Mouse (Mus musculus) layer of hippocampus, postnatal 36 days (tissue): ENCODE results near the gene Gckr. TPM values are rescaled to one million over a fixed set of nuclear protein-coding genes. Genes with fewer than 3 reads are reported as not detected.

Experiments used
- DNase-seq, 2 experiments: peaks; one replicate each; pipeline ENCODE4 v3.0.0; 2022
- total RNA-seq, 2 experiments: library from RNA; stranded (reverse); gene quantifications; 2 replicates each; pipeline ENCODE4 v1.2.3; 2021

Gckr gene
- under 1 TPM in 1 of 2 experiments, not detected in 1; 0.10 TPM for total RNA-seq

DNA sequence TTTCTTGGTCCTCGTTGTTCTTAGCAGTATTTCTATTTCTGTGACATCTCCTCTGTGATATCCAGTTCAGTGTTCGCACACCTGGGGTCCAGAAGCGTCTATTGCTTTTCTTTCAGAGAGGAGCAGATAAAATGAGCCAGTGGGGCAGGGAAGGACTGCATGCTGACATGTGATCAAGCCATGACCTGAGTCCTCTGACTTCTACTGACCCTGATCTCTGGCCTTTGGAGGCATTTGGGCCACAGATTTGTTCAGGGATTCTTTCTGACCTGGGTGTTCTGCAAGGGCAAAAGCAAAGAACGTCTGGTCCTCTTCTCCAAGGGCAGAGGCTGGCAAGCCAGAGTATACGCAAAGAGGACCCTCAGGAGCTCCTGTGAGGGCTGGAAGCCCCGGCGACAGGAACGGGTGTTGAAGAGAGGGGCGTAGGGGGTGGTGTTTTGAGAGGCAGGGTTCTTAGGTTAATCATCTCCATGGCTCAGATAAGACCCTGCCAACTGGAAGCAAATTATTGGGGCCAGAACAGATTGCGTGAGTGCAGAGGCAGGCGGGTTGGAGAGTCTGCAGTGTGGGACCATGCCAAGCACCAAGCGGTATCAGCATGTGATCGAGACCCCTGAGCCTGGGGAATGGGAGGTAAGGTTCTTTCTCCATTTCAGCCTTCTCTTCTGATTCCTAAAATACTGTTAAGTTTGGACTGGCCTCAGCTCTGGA, at the start of gene Gckr:
TSS of gene Gckr (plus strand) at position 397 of the 711 bp plus-strand sequence.
- DNase-seq, result no peak

DNA sequence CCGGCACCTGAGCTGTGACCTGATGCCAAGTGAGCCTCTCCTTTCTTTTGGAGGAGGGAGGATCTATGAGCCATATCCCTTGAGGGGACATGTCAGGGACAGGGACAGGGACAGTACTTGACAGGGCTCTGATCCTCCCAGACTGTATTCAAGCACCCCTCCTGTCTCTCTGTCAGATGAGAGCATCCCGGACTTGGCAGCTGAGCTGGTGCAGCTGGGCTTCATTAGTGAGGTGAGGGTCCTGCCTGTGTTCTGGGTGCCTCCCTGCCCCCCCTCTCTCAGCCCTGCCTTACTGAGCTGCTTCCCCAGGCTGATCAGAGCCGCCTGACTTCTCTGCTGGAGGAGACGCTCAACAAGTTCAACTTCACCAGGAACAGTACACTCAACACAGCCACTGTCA, 46.5 kb upstream of the Gckr start:
- no peak for DNase-seq

DNA sequence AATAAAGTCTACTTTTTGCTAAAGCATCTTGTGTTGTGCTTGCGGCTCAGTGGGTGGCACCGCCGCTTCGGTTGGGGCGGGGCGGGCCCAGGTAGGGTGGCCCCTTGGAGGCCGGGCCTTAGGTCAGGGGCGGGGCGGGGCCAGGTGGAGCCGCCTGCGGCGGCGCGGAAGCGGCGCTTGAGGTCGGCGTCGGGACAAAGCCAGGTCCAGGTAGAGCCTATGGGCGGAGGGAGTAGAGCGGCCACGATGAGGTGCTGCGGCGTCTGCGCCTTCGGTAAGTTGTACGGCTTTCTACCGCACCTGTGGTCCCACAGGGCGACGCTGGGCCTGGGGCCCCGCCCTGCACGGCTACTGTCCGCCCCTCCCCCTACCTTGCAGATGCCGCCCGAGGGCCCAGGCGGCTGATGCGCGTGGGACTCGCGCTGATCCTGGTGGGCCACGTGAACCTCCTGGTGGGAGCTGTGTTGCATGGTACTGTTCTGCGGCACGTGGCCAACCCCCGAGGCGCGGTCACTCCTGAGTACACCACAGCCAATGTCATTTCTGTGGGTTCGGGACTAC, 45.6 kb upstream of the Gckr start, which contains the start of gene Krtcap3:
TSS of gene Krtcap3 (plus strand) at position 151 of the 561 bp plus-strand sequence.
- DNase-seq, result no peak

GRCm38 (mm10) chr5:31252151-31252550, 45.1 kb upstream of the Gckr start:
- DNase-seq, result no peak

DNA sequence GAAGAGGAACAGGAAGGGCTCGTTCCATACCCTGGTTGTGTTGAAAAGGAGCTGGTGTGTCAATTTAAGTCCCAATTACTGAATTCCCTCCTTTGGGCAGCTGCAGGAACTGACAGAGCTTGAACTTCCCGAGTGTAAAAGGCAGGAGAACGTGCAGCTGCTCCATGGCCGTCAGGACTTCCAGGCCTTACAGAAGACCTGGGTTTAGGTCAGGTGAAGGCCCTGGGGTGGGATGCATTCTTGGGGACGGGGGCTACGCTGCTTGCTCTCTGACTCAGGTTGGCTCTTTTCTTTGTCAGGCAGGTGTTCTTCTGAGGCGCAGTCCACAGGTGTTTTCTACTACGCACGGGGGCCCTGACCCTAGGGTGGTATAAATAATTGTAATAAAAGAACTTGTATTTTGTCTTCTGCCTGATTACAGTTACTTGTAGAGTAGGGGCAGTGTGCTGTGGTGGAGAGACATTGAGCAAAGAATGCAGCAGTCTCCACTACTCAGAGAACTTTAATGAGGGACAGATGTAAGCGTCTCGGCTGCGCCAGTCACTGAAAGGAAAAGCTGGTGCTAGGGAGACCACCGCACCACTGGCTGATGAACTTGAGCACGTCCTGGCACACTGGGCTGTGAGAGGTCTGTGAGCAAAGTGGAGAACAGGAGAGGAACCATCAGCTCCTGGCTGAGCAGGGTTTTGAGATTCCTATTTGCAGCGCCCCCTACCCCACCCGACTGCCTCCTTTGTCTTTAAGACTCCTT, 44.3 kb upstream of the Gckr start:
- no peak for DNase-seq

- no peak for DNase-seq
These were observed 43.4 kb upstream of the Gckr start for GRCm38 (mm10) chr5:31253806-31254205.

GRCm38 (mm10) chr5:31254452-31254851, 42.8 kb upstream of the Gckr start:
- DNase-seq, result no peak

DNA sequence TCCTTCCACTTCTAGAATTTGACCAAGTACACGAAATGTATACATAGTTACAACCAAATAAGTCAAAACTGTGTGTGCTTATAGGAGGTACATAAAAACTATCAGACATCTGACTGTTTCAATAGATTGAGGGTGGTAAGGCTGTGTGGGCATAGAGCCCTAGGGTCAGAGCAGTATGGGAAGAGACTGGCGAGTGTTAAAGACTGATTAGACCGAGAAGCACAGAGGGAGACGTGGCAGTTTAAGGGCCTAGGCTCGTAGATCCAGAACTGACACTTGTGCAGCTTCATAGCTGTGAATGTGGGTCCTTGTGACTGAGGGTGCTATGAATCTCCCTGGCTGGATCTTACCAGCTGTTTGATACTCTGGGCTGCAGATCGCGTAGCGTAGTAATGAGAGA, 42.3 kb upstream of the Gckr start:
- no peak for DNase-seq

DNA sequence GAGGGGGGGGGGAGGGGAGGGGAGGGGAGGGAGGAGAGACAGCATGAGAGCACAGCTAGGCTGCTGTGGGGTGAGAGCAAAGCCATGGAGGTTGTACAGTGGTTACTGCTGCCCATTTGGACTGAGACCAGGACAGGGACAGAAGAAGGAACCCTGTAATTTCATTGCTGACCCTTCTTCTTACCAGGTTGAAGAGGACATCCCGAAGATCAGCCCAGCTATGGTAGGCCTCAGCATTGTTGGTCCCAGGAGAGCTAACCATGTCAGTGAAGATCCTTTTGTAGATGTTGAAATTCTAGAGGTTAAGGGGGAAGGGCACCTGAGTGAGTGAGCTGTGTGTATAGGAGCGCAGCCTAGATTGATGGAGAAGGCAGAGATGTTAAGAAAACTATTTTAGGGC, 41.9 kb upstream of the Gckr start:
- no peak for DNase-seq

DNA sequence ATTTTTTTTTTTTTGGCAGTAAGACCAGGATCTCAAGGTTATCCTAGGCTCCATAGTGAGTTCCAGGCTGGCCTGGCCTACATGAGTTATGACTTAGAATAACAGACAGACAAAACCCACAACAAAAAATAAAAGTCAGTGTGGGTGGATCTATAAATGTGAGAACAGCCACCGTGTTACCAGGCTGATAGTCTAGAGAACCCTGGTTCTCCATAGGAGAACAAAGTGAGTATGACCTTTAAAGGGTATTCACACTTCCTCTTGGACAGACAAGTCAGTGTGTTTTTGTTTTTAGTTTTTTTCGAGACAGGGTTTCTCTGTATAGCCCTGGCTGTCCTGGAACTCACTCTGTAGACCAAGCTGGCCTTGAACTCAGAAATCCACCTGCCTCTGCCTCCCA, 41.3 kb upstream of the Gckr start:
- DNase-seq, result no peak

GRCm38 (mm10) chr5:31257616-31258015, 39.6 kb upstream of the Gckr start:
- no peak for DNase-seq

DNA sequence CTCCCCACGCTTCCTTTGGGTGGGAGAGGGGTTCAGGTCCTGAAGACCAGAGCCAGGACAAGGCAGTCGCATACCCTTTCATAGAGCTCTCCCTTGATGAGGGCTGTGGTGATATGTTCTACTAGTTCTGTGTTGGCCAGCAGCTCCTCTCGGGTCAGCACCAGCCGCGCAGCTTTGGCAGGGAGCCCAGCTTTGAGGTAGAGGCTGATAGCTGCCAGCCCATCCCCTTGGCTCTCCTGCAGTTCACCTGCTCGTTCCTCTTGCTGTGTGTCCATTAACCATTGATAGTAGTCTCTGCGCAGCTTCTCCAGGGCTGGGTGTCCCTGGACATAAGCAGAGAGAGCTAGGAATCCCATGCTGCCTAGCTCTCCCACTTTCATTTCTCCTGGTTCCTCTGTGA, 31.1 kb upstream of the Gckr start:
- no peak for DNase-seq

DNA sequence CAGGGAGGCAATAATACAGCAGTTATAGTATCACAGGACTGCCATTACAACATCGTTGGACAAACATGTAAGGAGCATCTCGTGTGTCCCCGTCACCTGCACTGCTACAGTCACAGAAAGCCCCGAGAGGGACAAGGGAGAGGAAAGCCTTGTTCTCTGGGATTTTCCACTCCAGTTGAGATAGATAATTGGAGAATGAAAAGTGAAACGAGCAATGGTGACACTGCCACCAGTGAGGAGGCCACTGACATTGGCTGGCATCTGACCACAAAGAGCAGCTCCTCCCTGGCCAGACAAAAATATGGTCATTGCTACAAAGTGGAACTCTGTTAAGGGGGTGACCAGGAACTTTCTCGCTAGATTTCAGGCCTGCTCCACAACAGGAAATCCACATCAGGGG, 29.6 kb upstream of the Gckr start:
- no peak for DNase-seq

DNA sequence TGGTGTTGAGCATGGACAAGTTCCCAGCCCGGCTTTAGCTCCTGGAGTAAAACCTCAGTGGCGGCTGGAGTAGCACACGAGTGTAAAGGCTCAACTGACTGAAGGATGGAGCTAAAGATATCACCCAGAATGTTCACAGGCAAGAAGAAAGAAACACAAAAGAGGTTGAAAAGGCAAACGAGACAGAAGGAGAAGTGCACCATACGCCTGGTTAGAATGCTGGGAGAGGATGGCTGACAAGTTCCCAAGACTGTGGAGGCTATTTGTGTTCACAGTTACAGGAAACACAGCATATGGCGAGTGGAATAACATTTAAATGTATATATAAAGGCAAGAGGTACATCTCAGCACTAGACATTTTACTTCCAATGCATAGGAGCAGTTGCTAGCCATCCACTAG, 24.2 kb upstream of the Gckr start:
- no peak for DNase-seq

GRCm38 (mm10) chr5:31279245-31279988, 17.8 kb upstream of the Gckr start:
- DNase-seq, result no peak

DNA sequence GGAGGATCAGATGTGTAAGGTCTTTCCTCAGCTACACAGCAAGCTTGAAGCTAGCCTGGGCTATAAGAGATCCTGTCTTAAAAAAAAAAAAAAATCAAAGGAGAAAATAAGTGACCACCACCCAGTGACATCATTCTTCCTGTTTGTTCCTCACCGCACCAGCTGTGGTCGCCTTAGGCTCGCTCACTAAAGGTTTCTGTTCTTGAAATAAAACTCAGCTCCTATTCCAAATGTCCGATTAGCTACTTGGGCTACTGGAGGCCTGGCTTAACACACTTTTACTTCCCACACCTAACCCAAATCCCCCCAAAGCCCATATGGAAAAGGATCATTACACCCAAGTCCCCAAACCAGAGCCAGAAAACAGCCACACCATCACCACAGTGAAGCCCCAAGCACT, 9.0 kb upstream of the Gckr start:
- no peak for DNase-seq

DNA sequence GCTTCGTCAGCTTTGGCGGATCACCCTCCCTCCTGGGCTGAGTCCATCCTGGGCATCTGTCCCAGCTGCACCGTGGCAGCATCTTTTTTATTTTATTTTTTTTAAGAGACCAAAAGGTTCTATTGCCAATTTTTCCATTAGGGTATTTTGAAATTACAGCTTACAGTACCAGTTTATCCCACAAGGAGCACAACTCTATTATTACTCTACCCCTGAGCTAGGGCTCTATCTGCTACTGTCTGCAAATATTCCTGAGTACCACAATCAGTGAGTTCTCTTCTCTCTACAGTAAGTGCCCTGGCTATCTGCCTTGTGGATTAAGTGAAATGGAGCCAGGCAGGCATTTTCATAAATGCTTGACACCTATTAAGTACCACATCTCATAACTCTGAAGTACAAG, 8.6 kb upstream of the Gckr start:
- DNase-seq, result no peak

DNA sequence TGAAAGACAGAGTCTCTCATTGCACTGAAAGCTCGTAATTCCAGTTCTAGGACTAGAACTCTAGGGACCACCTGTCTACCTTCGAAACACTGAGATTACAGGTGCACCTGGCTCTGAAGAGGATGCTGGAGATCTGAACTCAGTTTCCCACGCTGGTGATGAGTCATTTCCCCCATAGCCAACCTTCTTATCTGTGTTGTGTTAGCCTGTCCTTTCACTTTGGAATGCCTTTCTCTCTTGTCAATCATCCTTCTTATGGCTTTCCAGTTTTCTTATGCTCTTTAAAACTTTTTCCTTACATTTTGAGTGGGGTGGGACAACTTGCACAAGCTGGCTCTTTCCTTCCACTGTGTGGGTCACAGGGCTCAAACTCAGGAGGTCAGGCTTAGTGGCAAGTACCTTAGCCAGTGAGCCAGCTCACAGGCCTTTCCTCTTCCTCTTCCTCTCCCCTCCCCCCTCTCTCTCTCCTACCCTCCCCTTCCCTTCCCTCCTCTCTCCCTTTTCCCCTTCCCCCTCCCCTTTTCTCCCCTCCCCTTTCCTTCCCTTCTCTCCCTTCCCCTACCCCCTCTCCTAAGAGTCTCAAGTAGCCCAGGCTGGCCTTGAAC, 7.5 kb upstream of the Gckr start:
- DNase-seq, result no peak

DNA sequence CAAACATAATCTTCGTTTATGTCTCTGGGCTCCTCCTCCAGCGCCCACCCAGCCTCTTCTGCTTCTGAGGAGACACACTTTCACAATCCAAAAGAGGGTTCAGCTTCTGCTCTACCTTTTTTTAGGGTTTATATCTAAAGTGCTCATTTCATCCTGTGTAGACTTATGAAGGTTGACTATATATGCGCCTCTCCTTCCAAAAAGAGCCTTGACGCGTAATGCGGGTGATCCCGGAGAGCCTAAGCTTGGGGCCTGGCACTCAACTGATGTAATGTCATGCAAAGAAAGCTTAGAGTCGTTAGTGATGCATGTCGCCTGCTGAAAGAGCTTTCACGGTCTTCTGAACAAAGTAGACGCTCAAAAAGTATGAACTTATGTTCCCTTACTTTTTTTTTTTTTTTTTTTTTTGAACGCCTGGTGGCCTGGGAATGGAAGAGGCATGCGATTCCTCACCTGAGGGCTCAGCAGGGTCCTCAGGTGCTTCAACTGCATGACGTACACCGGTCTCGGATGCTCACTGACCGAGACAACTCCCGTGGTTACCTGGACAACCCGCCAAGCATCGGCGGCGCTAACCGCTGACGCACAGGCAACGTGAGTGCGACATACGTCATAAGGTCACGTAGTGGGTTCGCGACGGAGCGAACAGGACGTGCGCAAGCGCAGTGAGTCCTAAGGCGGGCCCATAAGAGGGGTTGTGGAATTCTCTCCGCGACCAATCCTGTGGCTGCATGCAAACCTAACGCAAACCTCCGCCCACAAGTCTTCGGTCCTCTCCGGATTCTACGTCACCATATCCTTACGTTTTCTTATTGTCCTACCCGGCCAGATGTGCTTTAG, 6.5 kb upstream of the Gckr start, which contains the start of gene Ift172:
TSS of gene Ift172 (minus strand) at position 596 of the 840 bp plus-strand sequence.
- DNase-seq, result peak; percentile 95

DNA sequence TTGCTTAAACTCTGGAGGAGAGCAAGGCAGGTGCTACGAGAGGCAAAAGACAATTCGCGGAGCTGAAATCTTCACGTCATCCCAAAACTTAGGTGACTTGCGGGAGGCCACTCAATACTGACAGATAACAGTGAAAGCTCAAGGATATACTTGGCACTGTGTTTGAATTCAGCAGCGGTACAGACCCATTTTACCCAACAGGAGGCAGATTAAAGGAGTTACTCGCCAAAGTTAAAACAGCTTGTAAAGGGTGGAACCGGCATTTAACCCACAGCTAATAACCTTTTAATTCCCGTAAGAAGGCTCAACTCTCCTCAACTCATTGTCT, 5.9 kb upstream of the Gckr start:
- DNase-seq, result no peak

GRCm38 (mm10) chr5:31294964-31295605, 2.2 kb upstream of the Gckr start:
- no peak for DNase-seq
